Mouse (Mus musculus) embryo, embryonic 10.5 days (tissue): ENCODE measurements around the gene Dst.
A peak's percentile ranks its signal among the peaks of the same experiment; 100 is the strongest.

Experiments used
- DNase-seq: peaks from one replicate; pipeline ENCODE4 v3.0.0-alpha.2; 2015; ENCODE audit warnings: low spot score

The Dst gene

DNA sequence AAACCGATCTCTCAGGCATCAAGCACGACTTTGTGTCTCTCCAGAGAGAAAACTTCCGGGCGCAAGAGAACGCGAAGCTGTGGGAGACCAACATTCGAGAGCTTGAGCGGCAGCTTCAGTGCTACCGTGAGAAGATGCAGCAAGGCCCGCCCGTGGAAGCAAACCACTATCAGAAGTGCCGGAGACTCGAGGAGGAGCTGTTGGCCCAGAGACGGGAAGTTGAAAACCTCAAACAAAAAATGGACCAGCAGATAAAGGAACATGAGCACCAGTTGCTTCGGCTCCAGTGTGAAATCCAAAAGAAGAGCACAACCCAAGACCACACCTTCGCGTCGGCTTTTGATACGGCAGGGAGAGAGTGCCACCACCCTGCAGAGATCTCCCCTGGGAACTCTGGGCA, 271.7 kb downstream of the Dst start:
- no peak for DNase-seq

- peak; percentile 50 for DNase-seq
Measured at GRCm38 (mm10) chr1:34182406-34183249, 274.6 kb downstream of the Dst start.

GRCm38 (mm10) chr1:34183250-34183926, 275.4 kb downstream of the Dst start:
- peak; percentile 25 for DNase-seq

DNA sequence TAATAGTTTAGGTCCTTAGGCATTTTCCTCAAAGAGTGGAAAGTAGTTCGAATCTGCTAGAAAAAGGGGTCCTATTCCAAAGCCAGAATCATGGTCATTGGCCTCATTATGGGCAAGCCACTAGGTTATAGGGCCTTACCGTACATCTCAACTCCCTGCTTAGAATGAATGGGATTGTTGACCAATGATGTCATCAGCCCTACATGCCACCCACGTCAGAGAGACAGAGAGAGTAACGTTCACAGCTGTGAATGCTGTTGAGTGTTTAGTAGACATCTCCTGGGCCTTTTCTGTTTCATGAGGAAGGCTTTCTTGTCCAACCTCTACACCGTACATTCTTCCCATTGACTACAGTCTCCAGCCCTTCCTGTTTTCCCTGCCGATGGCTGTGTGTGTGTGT, 276.2 kb downstream of the Dst start:
- no peak for DNase-seq

DNA sequence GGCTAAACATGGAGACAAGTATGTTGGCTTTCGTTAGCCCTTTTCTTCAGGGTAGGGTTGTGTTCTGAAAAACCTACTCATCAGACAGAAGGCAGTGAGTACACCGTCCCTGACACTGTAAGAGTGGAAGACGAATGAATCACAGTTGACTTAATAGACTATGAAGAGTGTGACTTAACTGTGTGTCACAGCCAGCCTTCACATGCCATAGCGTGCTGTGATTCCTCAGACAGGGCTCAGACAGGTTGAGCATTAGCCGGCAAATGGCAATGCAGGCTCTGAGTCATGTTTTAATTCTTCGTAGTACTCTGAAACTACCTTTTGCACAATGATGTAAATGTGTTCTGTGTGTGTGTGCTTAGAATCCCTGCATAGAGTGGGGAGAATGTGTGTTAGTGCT, 278.0 kb downstream of the Dst start:
- DNase-seq: no peak

GRCm38 (mm10) chr1:34187501-34187900, 279.5 kb downstream of the Dst start:
- DNase-seq: no peak

DNA sequence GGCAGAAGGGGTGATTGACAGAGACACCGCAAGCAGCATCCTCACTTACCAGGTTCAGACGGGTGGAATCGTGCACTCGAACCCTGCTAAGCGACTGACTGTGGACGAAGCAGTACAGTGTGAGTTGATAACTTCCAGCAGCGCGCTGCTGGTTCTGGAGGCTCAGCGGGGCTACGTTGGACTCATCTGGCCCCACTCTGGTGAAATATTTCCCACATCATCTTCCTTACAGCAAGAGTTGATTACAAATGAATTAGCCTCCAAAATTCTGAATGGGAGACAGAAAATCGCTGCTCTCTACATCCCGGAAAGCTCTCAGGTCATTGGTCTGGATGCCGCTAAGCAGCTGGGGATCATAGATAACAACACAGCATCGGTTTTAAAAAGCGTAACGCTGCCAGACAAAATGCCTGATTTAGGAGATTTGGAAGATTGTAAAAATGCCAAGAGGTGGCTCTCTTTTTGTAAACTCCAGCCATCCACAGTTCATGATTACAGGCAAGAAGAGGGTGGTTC, 280.8 kb downstream of the Dst start:
- no peak for DNase-seq

- DNase-seq: no peak
Measured at GRCm38 (mm10) chr1:34189318-34189717, 281.3 kb downstream of the Dst start.

- peak; percentile 62 for DNase-seq
Measured at GRCm38 (mm10) chr1:34189970-34190369, 281.9 kb downstream of the Dst start.

DNA sequence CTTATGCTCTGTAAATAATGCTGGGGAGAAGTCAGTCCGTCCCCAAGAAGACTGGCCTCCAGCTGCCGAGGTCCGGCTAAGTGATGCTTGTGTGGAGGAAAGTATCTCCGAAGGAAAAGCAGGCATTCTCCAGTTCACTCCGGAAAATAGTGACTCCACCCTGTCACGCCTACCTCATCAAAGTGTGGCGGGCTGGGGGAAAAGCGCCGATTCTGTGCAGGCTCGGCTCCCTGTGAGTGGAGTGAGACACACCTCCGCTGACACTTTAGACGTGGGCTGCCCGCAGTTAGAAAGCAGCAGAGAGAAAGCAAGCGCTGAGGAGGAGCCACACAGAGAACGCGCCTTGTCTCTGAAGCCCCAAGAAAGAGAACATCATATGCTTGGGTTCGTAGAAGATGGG, 284.1 kb downstream of the Dst start:
- DNase-seq: no peak

GRCm38 (mm10) chr1:34200791-34201190, 292.8 kb downstream of the Dst start:
- DNase-seq: no peak

DNA sequence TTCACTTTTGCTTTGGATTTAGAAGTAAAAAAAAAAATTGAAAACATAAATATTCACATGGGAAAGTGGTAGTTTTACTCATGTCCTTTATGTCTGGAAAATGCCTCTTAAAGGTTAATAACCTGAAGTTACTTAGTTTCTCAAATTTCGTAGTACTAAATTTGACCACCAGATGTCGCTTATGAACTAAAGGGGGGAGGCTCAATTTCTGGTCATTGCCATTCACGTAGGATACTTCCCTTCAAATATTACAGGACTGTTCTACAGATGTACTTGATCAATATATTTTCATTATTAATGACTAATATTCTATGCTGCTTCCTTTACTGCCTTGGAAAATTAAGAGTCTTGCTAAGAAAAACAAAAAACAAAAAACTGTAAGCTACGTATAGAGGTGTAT, 293.5 kb downstream of the Dst start:
- peak; percentile 74 for DNase-seq

DNA sequence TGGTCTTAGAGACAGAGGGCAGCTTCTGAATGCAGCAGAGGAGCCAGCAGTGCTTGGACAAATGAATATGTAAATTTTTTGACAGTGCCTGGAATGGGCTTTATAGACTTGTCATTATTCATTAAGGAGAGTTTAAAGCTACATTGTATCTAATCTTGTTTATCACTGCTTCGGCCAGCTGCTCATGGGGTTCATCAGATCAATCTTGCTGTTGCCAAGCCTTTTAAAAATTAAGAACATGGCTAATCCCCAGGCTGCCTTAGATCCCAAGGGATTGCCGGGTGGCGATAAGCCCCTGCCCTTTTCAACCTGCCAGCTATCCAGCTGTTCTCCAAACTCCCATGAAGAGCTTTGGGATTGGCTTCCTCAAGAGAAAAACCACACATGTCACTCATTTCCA, 303.7 kb downstream of the Dst start:
- peak; percentile 10 for DNase-seq

GRCm38 (mm10) chr1:34216456-34216855, 308.4 kb downstream of the Dst start:
- DNase-seq: peak; percentile 8

GRCm38 (mm10) chr1:34218323-34218722, 310.3 kb downstream of the Dst start:
- peak; percentile 81 for DNase-seq

DNA sequence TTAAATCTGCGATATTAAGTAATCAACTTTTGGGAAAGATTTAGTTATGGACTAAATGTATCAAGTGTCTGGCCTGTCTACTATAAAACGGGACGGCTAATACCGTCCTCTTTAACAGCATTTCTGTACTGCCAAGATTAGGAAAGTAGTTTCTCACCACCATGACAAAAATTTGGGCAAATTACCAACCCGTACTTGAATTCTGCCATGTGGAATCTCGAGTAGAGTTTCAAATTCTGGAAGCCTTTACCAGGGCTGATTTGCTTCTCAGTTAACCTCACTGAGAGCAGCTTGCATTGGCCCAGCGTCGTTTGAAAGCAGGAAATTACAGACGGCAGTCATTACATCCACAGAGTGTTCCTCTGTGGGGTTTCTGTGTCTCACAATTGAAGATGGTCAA, 310.8 kb downstream of the Dst start:
- DNase-seq: no peak

DNA sequence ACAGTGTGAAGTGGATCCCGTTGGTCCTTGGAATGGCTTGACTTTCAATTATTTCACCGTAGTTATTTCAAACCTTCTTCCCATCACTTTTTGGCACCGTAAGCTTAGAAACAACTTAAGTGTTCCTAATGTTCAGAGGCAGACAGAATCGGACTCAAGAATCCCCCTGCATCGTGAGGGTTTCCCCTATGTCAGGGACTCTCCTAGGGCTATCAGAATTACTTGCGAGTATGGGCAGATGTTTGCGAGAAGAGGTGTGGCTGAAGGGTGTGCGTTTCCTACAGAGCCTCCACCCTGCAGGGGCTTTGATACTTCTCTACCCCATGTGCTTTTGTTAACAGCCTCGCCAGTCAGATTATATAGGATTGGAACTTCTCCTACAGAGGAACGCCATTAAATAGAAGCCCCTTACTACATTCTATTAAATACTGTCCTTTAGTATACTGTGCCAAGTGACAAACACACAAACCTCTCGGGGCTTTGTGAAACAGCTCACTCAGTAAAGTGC, 312.1 kb downstream of the Dst start:
- no peak for DNase-seq

DNA sequence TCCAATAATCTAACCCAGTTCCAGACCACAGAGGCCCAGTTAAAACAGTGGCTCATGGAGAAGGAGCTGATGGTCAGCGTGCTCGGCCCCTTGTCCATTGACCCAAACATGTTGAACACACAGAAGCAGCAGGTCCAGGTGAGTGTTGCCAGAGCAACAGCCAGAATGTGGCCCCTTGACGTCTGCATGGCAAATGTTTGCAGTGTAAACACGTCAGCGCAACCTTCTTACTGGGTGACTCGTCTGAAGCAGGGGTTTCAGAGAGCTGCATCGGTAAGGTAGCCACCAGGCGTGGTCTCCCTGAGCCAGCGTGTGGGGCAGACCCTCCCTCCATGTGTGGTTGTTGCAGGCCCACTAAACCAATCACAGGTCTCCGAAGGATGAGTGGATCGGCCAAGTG, 315.8 kb downstream of the Dst start:
- DNase-seq: no peak

DNA sequence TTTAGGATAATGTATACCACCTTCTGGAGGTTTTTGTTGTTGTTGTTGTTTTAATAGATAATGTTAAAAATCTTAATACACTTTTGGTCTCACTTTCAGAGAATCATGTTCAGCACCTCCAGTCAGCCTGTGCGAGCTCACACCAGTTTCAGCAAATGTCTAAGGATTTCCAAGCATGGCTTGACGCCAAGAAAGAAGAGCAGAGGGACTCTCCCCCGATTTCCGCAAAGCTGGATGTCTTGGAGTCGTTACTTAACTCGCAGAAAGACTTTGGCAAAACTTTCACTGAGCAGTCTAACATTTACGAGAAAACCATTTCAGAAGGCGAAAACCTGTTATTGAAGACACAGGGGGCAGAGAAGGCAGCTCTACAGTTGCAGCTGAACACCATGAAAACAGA, 319.7 kb downstream of the Dst start:
- DNase-seq: no peak

DNA sequence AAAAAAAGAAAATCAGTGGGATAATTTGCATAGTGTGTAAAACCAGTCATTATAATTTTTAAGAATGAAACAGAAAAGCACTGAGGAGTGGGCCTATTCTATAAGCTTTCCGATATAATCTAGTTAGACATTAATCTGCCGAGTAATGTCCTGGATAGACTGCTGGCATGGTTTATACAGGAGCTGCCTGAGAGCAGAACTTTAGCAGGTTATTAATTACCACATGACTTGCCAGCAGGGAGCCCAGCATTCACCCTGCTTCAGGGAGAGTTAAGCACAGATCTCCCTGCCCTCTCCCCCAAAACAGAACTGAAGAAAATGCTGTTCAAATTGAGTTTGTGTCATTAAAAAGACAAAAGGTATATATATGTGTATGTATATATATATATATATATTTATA, 323.0 kb downstream of the Dst start:
- DNase-seq: no peak

GRCm38 (mm10) chr1:34236254-34236723, 328.3 kb downstream of the Dst start:
- DNase-seq: peak; percentile 91

DNA sequence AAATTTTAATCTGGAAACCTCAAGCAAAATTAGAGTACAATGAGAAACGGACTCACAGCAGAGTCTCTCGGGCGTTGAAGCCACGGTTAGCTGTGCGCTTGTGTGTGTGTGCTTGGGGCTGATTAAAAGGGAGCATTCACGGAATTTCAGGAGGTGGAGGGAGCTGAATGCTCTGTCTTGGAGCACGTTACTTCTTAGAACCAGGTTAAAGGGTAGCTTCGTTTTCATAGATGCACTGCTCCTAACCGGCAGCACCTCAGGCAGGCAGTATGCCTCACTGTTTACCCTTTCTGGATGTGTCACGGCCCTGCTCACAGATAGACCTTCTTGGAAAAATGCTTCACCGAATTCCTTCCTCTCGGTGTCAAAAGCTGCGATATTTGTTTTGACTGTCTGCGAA, 329.2 kb downstream of the Dst start:
- peak; percentile 31 for DNase-seq

DNA sequence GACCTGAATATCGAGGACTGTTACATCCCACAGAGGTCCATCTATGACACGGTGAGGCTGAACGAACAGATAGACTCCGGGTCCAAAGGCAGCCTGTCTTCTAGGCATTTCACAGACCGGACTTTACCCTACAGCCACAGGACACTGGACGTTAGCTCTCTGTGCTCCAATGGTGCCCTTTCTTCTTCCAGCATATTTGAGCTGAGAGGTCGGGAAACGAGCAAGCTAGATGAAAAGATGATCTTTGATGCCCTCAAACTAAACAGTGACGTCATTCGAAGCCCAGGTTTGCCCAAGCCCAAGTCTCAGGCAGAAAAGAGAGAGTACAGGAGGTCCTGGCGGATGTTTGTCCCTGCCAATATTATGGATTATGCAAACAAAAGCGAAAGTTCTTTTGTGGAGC, 329.7 kb downstream of the Dst start:
- DNase-seq: peak; percentile 16
